Mouse (Mus musculus) ES-E14 (cell line): ENCODE measurements around the gene Gm38394. TPM values are rescaled to one million over a fixed set of nuclear protein-coding genes. Genes with fewer than 3 reads are reported as not detected.

Source experiments
- DNase-seq: peaks from one replicate; pipeline ENCODE4 v3.0.0-alpha.2; 2013; ENCODE audit warnings: low read depth, low spot score
- H3K27ac ChIP-seq: 2 replicates; pipeline ENCODE4 v1.5.1; 2012; ENCODE audit warnings: low read depth, mild to moderate bottlenecking, low read length, moderate library complexity, mixed read lengths; ENCODE audit not compliant: poor library complexity, insufficient read depth, severe bottlenecking
- H3K36me3 ChIP-seq: 2 replicates; pipeline ENCODE4 v1.6.1; 2012; ENCODE audit warnings: mild to moderate bottlenecking, low read length, moderate library complexity, mixed read lengths; ENCODE audit not compliant: control insufficient read depth, poor library complexity, insufficient read depth, severe bottlenecking
- H3K4me1 ChIP-seq, 2 experiments: fragments of 150-350 bp in 1 of 2; sonication (generic) in 1 of 2; 2 replicates each; pipeline ENCODE4 v1.6.1; 2012; ENCODE audit warnings: low read length in 2 of 2, mild to moderate bottlenecking in 1 of 2, mixed read lengths in 1 of 2; ENCODE audit not compliant: control insufficient read depth in 2 of 2, insufficient read depth in 2 of 2, poor library complexity in 1 of 2
- H3K4me3 ChIP-seq, 2 experiments: fragments of 150-350 bp in 1 of 2; sonication (generic) in 1 of 2; 2 replicates each; pipeline ENCODE4 v1.5.1; 2012; ENCODE audit warnings: low read length in 2 of 2, low read depth in 1 of 2, mild to moderate bottlenecking in 1 of 2, mixed read lengths in 1 of 2; ENCODE audit not compliant: insufficient read depth in 1 of 2, poor library complexity in 1 of 2, severe bottlenecking in 1 of 2
- H3K9ac ChIP-seq: 2 replicates; pipeline ENCODE4 v1.6.1; 2012; ENCODE audit warnings: low read depth, mild to moderate bottlenecking, low read length, mixed read lengths; ENCODE audit not compliant: poor library complexity, insufficient read depth, severe bottlenecking
- H3K9me3 ChIP-seq: fragments of 150-350 bp; sonication (generic); 2 replicates; pipeline ENCODE4 v1.6.1; 2012; ENCODE audit warnings: low read depth, mild to moderate bottlenecking, low read length; ENCODE audit not compliant: control insufficient read depth, insufficient read depth
- CHD2 ChIP-seq: IDR thresholded peaks from 2 replicates; pipeline ENCODE4 v1.6.1; 2014; ENCODE audit warnings: mild to moderate bottlenecking, low read depth, low read length, inconsistent platforms
- HCFC1 ChIP-seq: IDR thresholded peaks from 2 replicates; pipeline ENCODE4 v1.6.1; 2012; ENCODE audit warnings: low read length, inconsistent platforms, borderline replicate concordance; ENCODE audit not compliant: insufficient read depth
- MAFK ChIP-seq: IDR thresholded peaks from 2 replicates; pipeline ENCODE4 v1.6.1; 2014; ENCODE audit warnings: mild to moderate bottlenecking, low read depth, low read length, inconsistent platforms; ENCODE audit not compliant: insufficient read depth
- ZC3H11A ChIP-seq: IDR thresholded peaks from 2 replicates; pipeline ENCODE4 v1.6.1; 2012; ENCODE audit warnings: low read depth, mild to moderate bottlenecking, inconsistent platforms, low read length, borderline replicate concordance
- ZNF384 ChIP-seq: IDR thresholded peaks from 2 replicates; pipeline ENCODE4 v1.6.1; 2012; ENCODE audit warnings: low read depth, low read length, inconsistent platforms
- in situ Hi-C, 2 experiments: fragments of 600-800 bp; cut with MboI; formaldehyde crosslinking; loops; one replicate each; pipeline ENCODE4 v1.15.1; 2025; ENCODE audit warnings: low sequenced_read_pairs in 2 of 2, inconsistent platforms in 1 of 2; ENCODE audit not compliant: unreplicated experiment in 2 of 2
- total RNA-seq: library from RNA; depleted of rRNA; stranded (reverse); fragments of 300-350 nt; gene quantifications from 2 replicates; pipeline ENCODE4 v1.2.3, GENCODE M21; 2012; rRNA removed

Gm38394 gene
- total RNA-seq, 1 experiment, result 8.7 TPM

DNA sequence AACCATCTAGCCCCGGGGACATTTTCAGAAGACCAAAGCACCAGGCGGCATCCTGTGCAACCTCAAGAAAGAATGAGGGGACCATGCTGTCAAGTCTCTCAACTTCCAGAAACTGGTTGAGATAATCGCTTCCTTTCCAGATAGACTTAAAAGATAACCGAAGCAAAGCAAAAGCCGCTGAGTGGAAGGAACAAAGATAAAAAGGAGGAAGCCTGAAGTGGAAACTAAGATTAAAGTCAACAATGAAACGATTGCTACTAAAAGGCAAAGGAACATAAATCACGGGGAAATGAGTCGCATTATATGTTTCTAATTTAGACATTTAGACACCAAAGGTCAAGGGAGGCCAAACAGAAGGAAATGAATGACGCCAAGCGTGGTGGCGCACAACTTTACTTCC, 89.8 kb downstream of the Gm38394 start:
- Histone ChIP-seq H3K9ac (no peak overlapping the region), H3K27ac (no peak overlapping the region), H3K4me1 (no peaks in the 10 kb centered on the region), H3K9me3 (0 out of 2 replicates have a peak, but pooled peaks cover 2% of the 10 kb centered on the region), H3K36me3 (no peaks in the 10 kb centered on the region), H3K4me3 (no peak overlapping the region)
- TF ChIP-seq CHD2 (no peak), ZNF384 (no peak), HCFC1 (no peak), ZC3H11A (no peak), MAFK (no peak)
- in situ Hi-C loops, result no loop called here
- DNase-seq, result no peak

Other genes with a start within 250 kb of the Gm38394 start
- 11.1 and 16.9 TPM in 2 replicates for gene Sox13, start 236.9 kb downstream of the Gm38394 start, total RNA-seq
- 443 and 576 TPM in 2 replicates for gene Snrpe, start 51.0 kb downstream of the Gm38394 start, total RNA-seq
- gene Zbed6, start 433 bp downstream of the Gm38394 start, total RNA-seq, result 16.7 and 22.1 TPM in 2 replicates
- gene Lax1, start 28.8 kb upstream of the Gm38394 start, total RNA-seq, result 0.90 and 1.4 TPM in 2 replicates
- 9.8 and 16.1 TPM in 2 replicates for gene Atp2b4, start 139.7 kb upstream of the Gm38394 start, total RNA-seq
- gene Optc, start 246.7 kb upstream of the Gm38394 start, total RNA-seq, result 0.36 TPM in 1 of 2 replicates, not detected in the other